Mouse (Mus musculus) kidney, postnatal 0 days (tissue): ENCODE measurements around the gene Ptprg. TPM values are rescaled to one million over a fixed set of nuclear protein-coding genes. Genes with fewer than 3 reads are reported as not detected.
A peak's percentile ranks its signal among the peaks of the same experiment; 100 is the strongest.

Experiments used
- ATAC-seq: fragments of 200-750 bp; cut with Nextera tagmentation; replicated peaks from 2 replicates; pipeline ENCODE4 v1.8.0; 2017; ENCODE audit warnings: low read depth, moderate number of reproducible peaks, moderate TSS enrichment, moderate library complexity; ENCODE audit not compliant: low FRiP score
- DNase-seq: peaks from one replicate; pipeline ENCODE4 v3.0.0-alpha.2; 2016; ENCODE audit warnings: low spot score
- H3K27ac ChIP-seq: fragments of 300-500 bp; sonication (generic); 2 replicates; pipeline ENCODE4 v1.5.1; 2014; ENCODE audit warnings: mild to moderate bottlenecking
- H3K27me3 ChIP-seq: fragments of 300-500 bp; sonication (generic); 2 replicates; pipeline ENCODE4 v1.6.1; 2014; ENCODE audit warnings: low read length, mixed read lengths; ENCODE audit not compliant: insufficient read depth
- H3K36me3 ChIP-seq: fragments of 300-500 bp; sonication (generic); 2 replicates; pipeline ENCODE4 v1.6.1; 2014; ENCODE audit warnings: low read length, mixed read lengths; ENCODE audit not compliant: insufficient read depth
- H3K4me1 ChIP-seq: fragments of 300-500 bp; sonication (generic); replicated peaks from 2 replicates; pipeline ENCODE4 v1.6.1; 2014; ENCODE audit warnings: antibody characterized with exemption, low read length, mixed read lengths; ENCODE audit not compliant: insufficient read depth
- H3K4me2 ChIP-seq: fragments of 300-500 bp; sonication (generic); 2 replicates; pipeline ENCODE4 v1.6.1; 2014; ENCODE audit warnings: mild to moderate bottlenecking, low read length, moderate library complexity, mixed read lengths
- H3K4me3 ChIP-seq: fragments of 300-500 bp; sonication (generic); replicated peaks from 2 replicates; pipeline ENCODE4 v1.5.1; 2014; ENCODE audit warnings: low read depth, low read length
- H3K9ac ChIP-seq: fragments of 300-500 bp; sonication (generic); 2 replicates; pipeline ENCODE4 v1.6.1; 2014; ENCODE audit warnings: low read depth, low read length
- H3K9me3 ChIP-seq: fragments of 300-500 bp; sonication (generic); replicated peaks from 2 replicates; pipeline ENCODE4 v1.6.1; 2016; ENCODE audit warnings: low read length, inconsistent platforms, mixed read lengths
- CTCF ChIP-seq: IDR thresholded peaks from 2 replicates; pipeline ENCODE4 v1.5.1; 2016; ENCODE audit warnings: antibody characterized with exemption, low read depth, mild to moderate bottlenecking, moderate library complexity
- WGBS: fragments of 180-500 bp; shearing (Covaris S2); extraction: QIAGEN DNeasy Blood & Tissue Kit; methylation state at CpG from one replicate; pipeline ENCODE4 v1.1.7; 2014; 5-methylcytosine and 5-hydroxymethylcytosine counted together
- polyA plus RNA-seq: library from polyadenylated mRNA; unstranded; fragments of >200 nt; fragmentation: Nextera tagmentation; extraction: Ambion mirVana; gene quantifications from 2 replicates; pipeline ENCODE4 v1.2.1, GENCODE M21; 2015

The Ptprg gene
- polyA plus RNA-seq, 1 experiment from 2014 or later: 23.5 TPM

- Histone ChIP-seq H3K9ac (no peak overlapping the region), H3K4me1 (no peaks in the 10 kb centered on the region), H3K9me3 (no peaks in the 10 kb centered on the region), H3K27ac (no peak overlapping the region), H3K4me3 (no peak overlapping the region), H3K4me2 (no peak overlapping the region), H3K27me3 (no peaks in the 10 kb centered on the region), H3K36me3 (no peaks in the 10 kb centered on the region)
- 78% methylated on average over 2 of the region's 2 CpGs for WGBS
- ATAC-seq (no peak), DNase-seq (no peak)
- no peak for TF ChIP-seq CTCF
Measured at GRCm38 (mm10) chr14:11709352-11709751, 156.0 kb downstream of the Ptprg start.

DNA sequence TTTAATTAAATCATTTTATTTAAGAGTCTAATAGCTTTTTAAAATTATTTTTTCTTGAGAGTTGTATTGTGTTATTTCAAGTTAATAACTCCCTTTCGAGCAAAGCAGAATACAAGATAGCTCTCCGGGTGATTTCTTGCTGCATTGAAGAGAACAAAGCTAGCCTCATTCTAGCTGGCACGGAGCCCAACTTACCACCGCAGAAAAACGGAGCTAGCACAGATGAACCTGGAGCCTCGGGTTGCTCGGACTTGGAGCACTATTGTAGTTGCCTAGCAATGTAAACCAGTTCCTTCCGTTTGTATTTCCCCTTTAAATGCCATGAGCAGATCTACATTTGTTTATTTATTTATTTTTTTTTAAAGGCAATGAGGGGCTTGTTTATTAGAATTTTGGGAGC is 156.5 kb downstream of the Ptprg start:
- H3K27me3 ChIP-seq: no peaks in the 10 kb centered on the region
- 68% methylated on average over 8 of the region's 8 CpGs for WGBS
- ATAC-seq (no peak), DNase-seq (no peak)
- H3K4me1 ChIP-seq: no peaks in the 10 kb centered on the region
- H3K36me3 ChIP-seq: no peaks in the 10 kb centered on the region
- no peak overlapping the region for H3K27ac ChIP-seq
- H3K9ac ChIP-seq: no peak overlapping the region
- H3K9me3 ChIP-seq: no peaks in the 10 kb centered on the region
- no peak overlapping the region for H3K4me3 ChIP-seq
- H3K4me2 ChIP-seq: no peak overlapping the region
- no peak for TF ChIP-seq CTCF

GRCm38 (mm10) chr14:11710410-11711122 is 157.2 kb downstream of the Ptprg start:
- no peak for ATAC-seq
- no peak for DNase-seq
- H3K4me2 ChIP-seq: no peak overlapping the region
- 90% methylated on average over 9 of the region's 9 CpGs for WGBS
- H3K4me3 ChIP-seq: no peak overlapping the region
- no peaks in the 10 kb centered on the region for H3K9me3 ChIP-seq
- H3K27ac ChIP-seq: no peak overlapping the region
- H3K4me1 ChIP-seq: no peaks in the 10 kb centered on the region
- TF ChIP-seq CTCF: peak; percentile 28; the same call in 1 of the 2 replicates
- no peaks in the 10 kb centered on the region for H3K36me3 ChIP-seq
- no peaks in the 10 kb centered on the region for H3K27me3 ChIP-seq
- no peak overlapping the region for H3K9ac ChIP-seq

DNA sequence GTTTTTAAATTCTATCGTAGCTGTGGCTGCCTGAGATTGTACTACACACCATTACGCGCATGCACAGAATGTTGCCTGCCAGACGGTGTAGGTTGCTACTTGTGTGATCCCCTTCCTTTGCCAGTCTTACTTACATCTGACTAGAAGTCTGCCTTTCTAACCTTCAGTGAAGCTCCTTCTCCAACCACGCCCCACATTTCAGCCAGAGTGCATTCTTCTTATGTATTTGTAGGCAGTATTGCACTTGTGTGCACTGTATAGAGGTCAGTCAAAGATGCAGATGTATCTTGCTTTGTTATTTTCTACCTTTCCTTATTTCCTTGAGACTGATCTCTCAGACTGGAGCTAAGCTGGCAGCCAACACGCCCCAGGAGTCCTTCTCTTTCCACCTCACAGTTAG is 158.8 kb downstream of the Ptprg start:
- H3K9me3 ChIP-seq: no peaks in the 10 kb centered on the region
- no peak for TF ChIP-seq CTCF
- no peaks in the 10 kb centered on the region for H3K27me3 ChIP-seq
- ATAC-seq (no peak), DNase-seq (no peak)
- H3K4me2 ChIP-seq: no peak overlapping the region
- no peak overlapping the region for H3K9ac ChIP-seq
- H3K4me3 ChIP-seq: no peak overlapping the region
- no peaks in the 10 kb centered on the region for H3K36me3 ChIP-seq
- 95% methylated on average over 6 of the region's 6 CpGs for WGBS
- no peaks in the 10 kb centered on the region for H3K4me1 ChIP-seq
- no peak overlapping the region for H3K27ac ChIP-seq

- no peak for TF ChIP-seq CTCF
Measured at GRCm38 (mm10) chr14:11716230-11716629, 162.9 kb downstream of the Ptprg start.

DNA sequence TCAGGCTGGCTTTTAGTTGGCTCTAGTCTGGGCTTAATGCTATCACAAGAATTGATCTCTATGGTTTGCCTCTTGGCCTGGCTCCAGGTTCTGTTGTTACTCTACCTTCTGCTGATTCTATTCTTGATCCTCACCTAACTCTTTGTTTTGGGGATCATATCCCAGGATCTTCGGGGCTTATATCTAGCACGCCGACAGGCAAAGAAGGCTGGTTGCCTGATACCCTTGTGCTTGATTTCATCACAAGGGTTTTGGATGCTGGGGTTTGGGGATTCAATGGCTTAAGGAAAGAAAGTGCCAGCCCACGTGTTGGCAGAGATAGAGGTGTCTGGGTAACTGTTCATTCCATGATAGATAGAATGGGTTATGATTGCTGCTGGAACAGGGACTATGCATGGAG is 164.9 kb downstream of the Ptprg start:
- ATAC-seq: no peak
- Histone ChIP-seq H3K27ac (no peak overlapping the region), H3K9ac (no peak overlapping the region), H3K36me3 (no peaks in the 10 kb centered on the region), H3K4me2 (no peak overlapping the region), H3K9me3 (no peaks in the 10 kb centered on the region), H3K4me3 (no peak overlapping the region), H3K27me3 (no peaks in the 10 kb centered on the region), H3K4me1 (no peaks in the 10 kb centered on the region)
- TF ChIP-seq CTCF: no peak
- 86% methylated on average over 4 of the region's 4 CpGs for WGBS
- DNase-seq: no peak

More at GRCm38 (mm10) chr14:11716230-11716629, 162.9 kb downstream of the Ptprg start:
- no peak for ATAC-seq
- no peaks in the 10 kb centered on the region for H3K4me1 ChIP-seq
- WGBS: 80% methylated on average over 3 of the region's 3 CpGs
- H3K27me3 ChIP-seq: no peaks in the 10 kb centered on the region
- DNase-seq: no peak
- no peak overlapping the region for H3K9ac ChIP-seq
- H3K4me2 ChIP-seq: no peak overlapping the region
- no peak overlapping the region for H3K27ac ChIP-seq
- no peaks in the 10 kb centered on the region for H3K36me3 ChIP-seq
- no peak overlapping the region for H3K4me3 ChIP-seq
- H3K9me3 ChIP-seq: no peaks in the 10 kb centered on the region

GRCm38 (mm10) chr14:11719259-11719658 is 165.9 kb downstream of the Ptprg start:
- no peaks in the 10 kb centered on the region for H3K36me3 ChIP-seq
- no peak overlapping the region for H3K4me3 ChIP-seq
- H3K9me3 ChIP-seq: no peaks in the 10 kb centered on the region
- no peaks in the 10 kb centered on the region for H3K27me3 ChIP-seq
- TF ChIP-seq CTCF: no peak
- DNase-seq (no peak), ATAC-seq (no peak)
- no peaks in the 10 kb centered on the region for H3K4me1 ChIP-seq
- no peak overlapping the region for H3K9ac ChIP-seq
- no peak overlapping the region for H3K4me2 ChIP-seq
- 45% methylated on average over 7 of the region's 7 CpGs for WGBS
- no peak overlapping the region for H3K27ac ChIP-seq
